Mouse (Mus musculus) forebrain, embryonic 15.5 days (tissue): ENCODE measurements around the gene Wdr18. TPM values are rescaled to one million over a fixed set of nuclear protein-coding genes. Genes with fewer than 3 reads are reported as not detected.
A peak's percentile ranks its signal among the peaks of the same experiment; 100 is the strongest.

ENCODE experiments used
- ATAC-seq: fragments of 200-750 bp; cut with Nextera tagmentation; replicated peaks from 2 replicates; pipeline ENCODE4 v1.8.0; 2017; ENCODE audit warnings: mild to moderate bottlenecking, moderate TSS enrichment, moderate library complexity
- H3K27ac ChIP-seq: fragments of 300-500 bp; sonication (generic); replicated peaks from 2 replicates; pipeline ENCODE4 v1.5.1; 2015; ENCODE audit warnings: mild to moderate bottlenecking, inconsistent platforms
- H3K27me3 ChIP-seq: fragments of 300-500 bp; sonication (generic); 2 replicates; pipeline ENCODE4 v1.6.1; 2015; ENCODE audit warnings: inconsistent platforms
- H3K36me3 ChIP-seq: fragments of 300-500 bp; sonication (generic); 2 replicates; pipeline ENCODE4 v1.6.1; 2015; ENCODE audit warnings: mild to moderate bottlenecking, inconsistent platforms
- H3K4me1 ChIP-seq: fragments of 300-500 bp; sonication (generic); 2 replicates; pipeline ENCODE4 v1.6.1; 2015; ENCODE audit warnings: inconsistent platforms
- H3K4me2 ChIP-seq: fragments of 300-500 bp; sonication (generic); replicated peaks from 2 replicates; pipeline ENCODE4 v1.6.1; 2015; ENCODE audit warnings: mild to moderate bottlenecking, inconsistent platforms
- H3K4me3 ChIP-seq: fragments of 300-500 bp; sonication (generic); 2 replicates; pipeline ENCODE4 v1.5.1; 2015; ENCODE audit warnings: mild to moderate bottlenecking, inconsistent platforms
- H3K9ac ChIP-seq: fragments of 300-500 bp; sonication (generic); replicated peaks from 2 replicates; pipeline ENCODE4 v1.6.1; 2015; ENCODE audit warnings: mild to moderate bottlenecking, inconsistent platforms
- H3K9me3 ChIP-seq: fragments of 300-500 bp; sonication (generic); 2 replicates; pipeline ENCODE4 v1.6.1; 2016; ENCODE audit warnings: inconsistent platforms
- WGBS: fragments of 180-500 bp; shearing (Covaris S2); methylation state at CpG from one replicate; pipeline ENCODE4 v1.1.7; 2015; ENCODE audit warnings: mixed read lengths; 5-methylcytosine and 5-hydroxymethylcytosine counted together
- polyA plus RNA-seq: library from polyadenylated mRNA; unstranded; fragments of >200 nt; fragmentation: Nextera tagmentation; extraction: Ambion mirVana; gene quantifications from 2 replicates; pipeline ENCODE4 v1.2.1, GENCODE M21; 2015

The Wdr18 gene
- polyA plus RNA-seq, 1 experiment from 2014 or later = 89.2 TPM

GRCm38 (mm10) chr10:79929967-79930825 is 29.8 kb upstream of the Wdr18 start:
- peaks cover 5% of the 10 kb centered on the region; the same call in 1 of the 2 replicates for H3K36me3 ChIP-seq
- no peaks in the 10 kb centered on the region for H3K27me3 ChIP-seq
- peaks cover 51% of the 10 kb centered on the region for H3K4me1 ChIP-seq
- H3K9ac ChIP-seq = no peak overlapping the region
- no peaks in the 10 kb centered on the region for H3K9me3 ChIP-seq
- no peak overlapping the region for H3K4me3 ChIP-seq
- H3K4me2 ChIP-seq = no peak overlapping the region
- no peak for ATAC-seq
- H3K27ac ChIP-seq = no peak overlapping the region
- 86% methylated on average over 18 of the region's 18 CpGs for WGBS

- Histone ChIP-seq H3K27me3 (no peaks in the 10 kb centered on the region), H3K27ac (no peak overlapping the region), H3K4me1 (peaks cover 46% of the 10 kb centered on the region), H3K9ac (no peak overlapping the region), H3K9me3 (no peaks in the 10 kb centered on the region), H3K36me3 (peaks cover 5% of the 10 kb centered on the region; the same call in 1 of the 2 replicates), H3K4me2 (no peak overlapping the region), H3K4me3 (no peak overlapping the region)
- WGBS = 88% methylated on average over 16 of the region's 16 CpGs
- ATAC-seq = no peak
Observed at GRCm38 (mm10) chr10:79930826-79931186, 29.1 kb upstream of the Wdr18 start.

GRCm38 (mm10) chr10:79931797-79932196 is 28.2 kb upstream of the Wdr18 start:
- peaks cover 43% of the 10 kb centered on the region for H3K4me1 ChIP-seq
- no peak overlapping the region for H3K4me2 ChIP-seq
- H3K9me3 ChIP-seq = no peaks in the 10 kb centered on the region
- H3K27me3 ChIP-seq = no peaks in the 10 kb centered on the region
- no peak overlapping the region for H3K9ac ChIP-seq
- no peak overlapping the region for H3K27ac ChIP-seq
- 88% methylated on average over 9 of the region's 9 CpGs for WGBS
- ATAC-seq = no peak
- peaks cover 5% of the 10 kb centered on the region; the same call in 1 of the 2 replicates for H3K36me3 ChIP-seq
- H3K4me3 ChIP-seq = no peak overlapping the region

GRCm38 (mm10) chr10:79932736-79933135 is 27.2 kb upstream of the Wdr18 start:
- H3K27me3 ChIP-seq = no peaks in the 10 kb centered on the region
- H3K4me3 ChIP-seq = no peak overlapping the region
- H3K9ac ChIP-seq = no peak overlapping the region
- H3K4me2 ChIP-seq = no peak overlapping the region
- peaks cover 5% of the 10 kb centered on the region; the same call in 1 of the 2 replicates for H3K36me3 ChIP-seq
- no peak overlapping the region for H3K27ac ChIP-seq
- no peak for ATAC-seq
- H3K4me1 ChIP-seq = peaks cover 50% of the 10 kb centered on the region
- no peaks in the 10 kb centered on the region for H3K9me3 ChIP-seq
- 48% methylated on average over 8 of the region's 8 CpGs for WGBS

DNA sequence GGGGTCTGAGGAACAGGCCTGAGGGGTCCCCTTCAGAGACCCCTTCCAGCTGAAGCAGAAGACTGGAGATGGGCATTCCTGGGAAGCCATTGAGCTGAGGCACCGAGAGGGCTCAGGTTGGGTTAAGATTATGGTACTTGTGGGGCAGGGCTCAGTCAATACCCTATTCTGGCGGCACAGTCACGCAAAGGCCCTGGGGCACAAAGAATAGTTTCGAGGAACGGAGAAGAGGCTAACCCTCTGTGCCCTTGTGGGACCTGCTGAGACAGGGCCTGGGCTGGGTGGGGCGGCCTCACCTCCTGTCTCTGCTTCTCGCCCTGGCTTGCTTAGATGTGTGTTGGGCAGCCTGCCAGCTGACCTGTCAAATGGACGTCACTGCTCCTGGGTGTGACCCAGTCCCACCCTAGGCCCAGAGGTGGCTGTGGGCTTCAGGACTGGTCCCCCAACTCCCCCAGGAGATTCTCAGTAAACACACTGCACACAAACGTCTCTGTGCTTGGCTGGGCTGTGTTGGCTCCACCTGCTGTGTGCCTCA is 26.7 kb upstream of the Wdr18 start:
- H3K27ac ChIP-seq = peak overlapping the region; percentile 72
- H3K9me3 ChIP-seq = no peaks in the 10 kb centered on the region
- WGBS = 65% methylated on average over 9 of the region's 9 CpGs
- no peak overlapping the region for H3K9ac ChIP-seq
- H3K4me2 ChIP-seq = no peak overlapping the region
- peaks cover 48% of the 10 kb centered on the region for H3K4me1 ChIP-seq
- H3K27me3 ChIP-seq = no peaks in the 10 kb centered on the region
- no peak for ATAC-seq
- no peak overlapping the region for H3K4me3 ChIP-seq
- H3K36me3 ChIP-seq = peaks cover 5% of the 10 kb centered on the region; the same call in 1 of the 2 replicates

GRCm38 (mm10) chr10:79933861-79934260 is 26.1 kb upstream of the Wdr18 start:
- no peaks in the 10 kb centered on the region for H3K27me3 ChIP-seq
- H3K27ac ChIP-seq = peak overlapping the region; percentile 72
- H3K4me3 ChIP-seq = no peak overlapping the region
- no peak overlapping the region for H3K9ac ChIP-seq
- 31% methylated on average over 6 of the region's 6 CpGs for WGBS
- peaks cover 5% of the 10 kb centered on the region; the same call in 1 of the 2 replicates for H3K36me3 ChIP-seq
- no peak overlapping the region for H3K4me2 ChIP-seq
- H3K4me1 ChIP-seq = peaks cover 43% of the 10 kb centered on the region
- ATAC-seq = no peak
- H3K9me3 ChIP-seq = no peaks in the 10 kb centered on the region

GRCm38 (mm10) chr10:79934272-79934721 is 25.7 kb upstream of the Wdr18 start:
- H3K4me3 ChIP-seq = no peak overlapping the region
- H3K4me1 ChIP-seq = peaks cover 39% of the 10 kb centered on the region
- H3K27ac ChIP-seq = peak overlapping the region; percentile 72
- peaks cover 5% of the 10 kb centered on the region; the same call in 1 of the 2 replicates for H3K36me3 ChIP-seq
- H3K27me3 ChIP-seq = no peaks in the 10 kb centered on the region
- 65% methylated on average over 13 of the region's 13 CpGs for WGBS
- no peak overlapping the region for H3K4me2 ChIP-seq
- H3K9me3 ChIP-seq = no peaks in the 10 kb centered on the region
- H3K9ac ChIP-seq = no peak overlapping the region
- peak; percentile 49 for ATAC-seq

- Histone ChIP-seq H3K9me3 (no peaks in the 10 kb centered on the region), H3K4me3 (no peak overlapping the region), H3K27ac (peak overlapping the region; percentile 72), H3K4me2 (no peak overlapping the region), H3K9ac (no peak overlapping the region), H3K27me3 (no peaks in the 10 kb centered on the region), H3K36me3 (peaks cover 5% of the 10 kb centered on the region; the same call in 1 of the 2 replicates), H3K4me1 (peaks cover 33% of the 10 kb centered on the region)
- 89% methylated on average over 16 of the region's 16 CpGs for WGBS
- ATAC-seq = no peak
Observed at GRCm38 (mm10) chr10:79934794-79935569, 25.0 kb upstream of the Wdr18 start.

DNA sequence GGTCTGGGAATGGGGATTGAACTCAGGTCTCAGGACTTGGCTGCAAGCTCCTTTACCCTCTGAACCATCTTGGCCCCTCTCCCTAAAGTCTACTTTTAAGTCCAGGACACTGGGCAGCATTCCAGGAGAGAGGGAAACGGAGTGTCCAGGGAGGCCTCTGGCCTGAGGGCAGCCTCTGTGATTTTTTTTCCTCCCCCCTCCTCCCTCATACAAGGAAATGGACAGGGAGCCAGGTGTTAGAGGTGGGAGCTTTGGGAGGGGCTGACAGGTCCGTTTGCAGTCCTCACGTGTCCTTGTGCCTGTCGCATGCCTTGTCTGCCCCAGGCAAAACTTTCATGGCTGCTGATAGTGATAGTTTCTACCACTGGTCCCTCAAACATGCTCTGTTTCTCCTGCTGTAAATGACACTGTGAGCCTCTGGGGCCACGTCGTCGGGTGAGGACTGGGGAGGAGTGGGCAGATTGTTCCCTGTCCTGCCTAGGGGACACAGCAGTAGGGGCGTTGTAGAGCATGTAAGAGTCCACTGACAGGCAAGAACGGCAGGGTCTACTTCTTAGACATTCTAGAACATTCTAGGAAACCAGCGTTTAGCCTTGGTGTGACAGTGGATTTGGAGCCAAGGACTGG is 23.6 kb upstream of the Wdr18 start:
- H3K27me3 ChIP-seq = no peaks in the 10 kb centered on the region
- peaks cover 5% of the 10 kb centered on the region; the same call in 1 of the 2 replicates for H3K36me3 ChIP-seq
- H3K27ac ChIP-seq = no peak overlapping the region
- H3K4me1 ChIP-seq = peaks cover 30% of the 10 kb centered on the region
- no peaks in the 10 kb centered on the region for H3K9me3 ChIP-seq
- no peak for ATAC-seq
- H3K4me2 ChIP-seq = no peak overlapping the region
- H3K9ac ChIP-seq = no peak overlapping the region
- WGBS = 78% methylated on average over 10 of the region's 10 CpGs
- no peak overlapping the region for H3K4me3 ChIP-seq

DNA sequence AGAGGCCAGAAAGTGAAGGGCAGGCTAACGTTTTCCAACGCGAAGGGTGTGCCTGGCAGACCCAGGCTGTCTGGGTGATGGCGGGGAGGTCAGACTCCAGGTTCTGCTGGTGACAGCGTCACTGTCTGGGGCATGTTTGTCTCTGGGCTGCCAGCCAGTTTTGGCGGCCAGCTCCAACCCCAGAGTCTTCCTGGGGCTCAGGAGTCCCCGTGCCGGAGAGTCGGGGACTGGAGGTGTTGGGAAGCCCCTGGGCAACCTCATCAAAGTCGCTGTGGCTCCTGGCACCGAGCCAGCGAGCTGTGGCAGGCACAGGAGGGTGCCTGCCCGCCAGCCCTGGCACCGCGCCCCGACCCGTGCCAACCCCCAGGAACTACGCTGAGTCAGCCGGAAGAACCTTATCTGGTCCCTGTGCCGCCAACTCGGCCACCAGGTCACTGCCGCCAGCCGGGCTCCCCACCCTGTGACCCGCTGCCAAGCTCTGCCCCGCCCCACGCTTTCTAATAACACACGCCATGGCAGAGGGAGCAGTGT is 23.0 kb upstream of the Wdr18 start:
- H3K9me3 ChIP-seq = no peaks in the 10 kb centered on the region
- no peak overlapping the region for H3K4me3 ChIP-seq
- no peak overlapping the region for H3K27ac ChIP-seq
- H3K36me3 ChIP-seq = peaks cover 5% of the 10 kb centered on the region; the same call in 1 of the 2 replicates
- H3K4me2 ChIP-seq = no peak overlapping the region
- no peaks in the 10 kb centered on the region for H3K27me3 ChIP-seq
- H3K9ac ChIP-seq = no peak overlapping the region
- ATAC-seq = no peak
- peaks cover 30% of the 10 kb centered on the region for H3K4me1 ChIP-seq
- WGBS = 35% methylated on average over 20 of the region's 27 CpGs

- no peak for ATAC-seq
- H3K27me3 ChIP-seq = no peaks in the 10 kb centered on the region
- H3K36me3 ChIP-seq = no peaks in the 10 kb centered on the region; the same call in 1 of the 2 replicates
- WGBS = 67% methylated on average over 11 of the region's 11 CpGs
- no peak overlapping the region for H3K4me3 ChIP-seq
- no peaks in the 10 kb centered on the region for H3K9me3 ChIP-seq
- no peak overlapping the region for H3K27ac ChIP-seq
- H3K4me1 ChIP-seq = peaks cover 23% of the 10 kb centered on the region
- no peak overlapping the region for H3K4me2 ChIP-seq
- H3K9ac ChIP-seq = no peak overlapping the region
Observed at GRCm38 (mm10) chr10:79937775-79938526, 22.0 kb upstream of the Wdr18 start.
